Mouse (Mus musculus): ENCODE results near the gene Hemgn. TPM values are rescaled to one million over a fixed set of nuclear protein-coding genes. Genes with fewer than 3 reads are reported as not detected.
A peak's percentile ranks its signal among the peaks of the same experiment; 100 is the strongest.

Hemgn gene
- polyA plus RNA-seq (2015; fragmentation: Nextera tagmentation; extraction: Ambion mirVana): 0.78 and 1.2 TPM in 2 replicates

- Histone ChIP-seq H3K27me3 (ENCODE audit: control insufficient read depth, insufficient read depth, low read length) (no peaks in the 10 kb centered on the region), H3K9me3 (ENCODE audit: control insufficient read depth, low read length) (no peaks in the 10 kb centered on the region), H3K4me2 (replicated peaks; ENCODE audit: low read depth) (no peak within 1 kb of the TSS), H3K36me3 (ENCODE audit: control insufficient read depth, insufficient read depth, low read length) (no peaks in the 10 kb centered on the region), H3K27ac (replicated peaks) (no peak within 1 kb of the TSS), H3K4me3 (ENCODE audit: low read depth, low read length) (no peak within 1 kb of the TSS), H3K9ac (ENCODE audit: low read length) (no peak within 1 kb of the TSS), H3K4me1 (replicated peaks; ENCODE audit: control insufficient read depth, insufficient read depth) (no peaks in the 10 kb centered on the region)
- 75% methylated on average over 7 of the region's 7 CpGs for WGBS
- ATAC-seq (ENCODE audit: low FRiP score, low TSS enrichment): no peak
- DNase-seq (ENCODE audit: low spot score): no peak
- no peak for TF ChIP-seq CTCF (IDR thresholded peaks at IDR 0.05; ENCODE audit: low read depth)
- no peak for TF ChIP-seq EP300 (optimal IDR thresholded peaks at IDR 0.05)
Measured at GRCm38 (mm10) chr4:46413406-46413805, at the start of gene Hemgn. Hemgn (minus strand) TSS chr4:46413506.

GRCm38 (mm10) chr4:46458411-46458810 is 45.1 kb upstream of the Hemgn start:
- no peaks in the 10 kb centered on the region for H3K27me3 ChIP-seq (ENCODE audit: control insufficient read depth, insufficient read depth, low read length)
- WGBS: 87% methylated on average over 2 of the region's 2 CpGs
- no peaks in the 10 kb centered on the region for H3K4me1 ChIP-seq (replicated peaks; ENCODE audit: control insufficient read depth, insufficient read depth)
- no peak overlapping the region for H3K9ac ChIP-seq (ENCODE audit: low read length)
- no peaks in the 10 kb centered on the region for H3K36me3 ChIP-seq (ENCODE audit: control insufficient read depth, insufficient read depth, low read length)
- DNase-seq (ENCODE audit: low spot score) (no peak), ATAC-seq (ENCODE audit: low FRiP score, low TSS enrichment) (no peak)
- H3K9me3 ChIP-seq (ENCODE audit: control insufficient read depth, low read length): no peaks in the 10 kb centered on the region
- no peak overlapping the region for H3K4me2 ChIP-seq (replicated peaks; ENCODE audit: low read depth)
- H3K4me3 ChIP-seq (ENCODE audit: low read depth, low read length): no peak overlapping the region
- TF ChIP-seq CTCF (IDR thresholded peaks at IDR 0.05; ENCODE audit: low read depth): peak; percentile 42
- TF ChIP-seq EP300 (optimal IDR thresholded peaks at IDR 0.05): no peak
- H3K27ac ChIP-seq (replicated peaks): no peak overlapping the region

GRCm38 (mm10) chr4:46457186-46457585 is 43.9 kb upstream of the Hemgn start:
- ATAC-seq (ENCODE audit: low FRiP score, low TSS enrichment): no peak
- DNase-seq (ENCODE audit: low spot score): no peak

GRCm38 (mm10) chr4:46456762-46457161 is 43.5 kb upstream of the Hemgn start:
- no peak overlapping the region for H3K27ac ChIP-seq (replicated peaks)
- TF ChIP-seq CTCF (IDR thresholded peaks at IDR 0.05; ENCODE audit: low read depth) (no peak), EP300 (optimal IDR thresholded peaks at IDR 0.05) (no peak)
- H3K36me3 ChIP-seq (ENCODE audit: control insufficient read depth, insufficient read depth, low read length): no peaks in the 10 kb centered on the region
- ATAC-seq (ENCODE audit: low FRiP score, low TSS enrichment) (no peak), DNase-seq (ENCODE audit: low spot score) (no peak)
- peaks cover 5% of the 10 kb centered on the region for H3K4me1 ChIP-seq (replicated peaks; ENCODE audit: control insufficient read depth, insufficient read depth)
- H3K9ac ChIP-seq (ENCODE audit: low read length): no peak overlapping the region
- H3K9me3 ChIP-seq (ENCODE audit: control insufficient read depth, low read length): no peaks in the 10 kb centered on the region
- no peaks in the 10 kb centered on the region for H3K27me3 ChIP-seq (ENCODE audit: control insufficient read depth, insufficient read depth, low read length)
- H3K4me2 ChIP-seq (replicated peaks; ENCODE audit: low read depth): no peak overlapping the region
- 71% methylated on average over 4 of the region's 4 CpGs for WGBS
- no peak overlapping the region for H3K4me3 ChIP-seq (ENCODE audit: low read depth, low read length)

More at GRCm38 (mm10) chr4:46457186-46457585, 43.9 kb upstream of the Hemgn start:
- 87% methylated on average over 3 of the region's 3 CpGs for WGBS
- TF ChIP-seq EP300 (optimal IDR thresholded peaks at IDR 0.05): no peak
- TF ChIP-seq CTCF (IDR thresholded peaks at IDR 0.05; ENCODE audit: low read depth): no peak
- no peak overlapping the region for H3K9ac ChIP-seq (ENCODE audit: low read length)
- no peak overlapping the region for H3K4me2 ChIP-seq (replicated peaks; ENCODE audit: low read depth)
- H3K27me3 ChIP-seq (ENCODE audit: control insufficient read depth, insufficient read depth, low read length): no peaks in the 10 kb centered on the region
- no peak overlapping the region for H3K27ac ChIP-seq (replicated peaks)
- H3K4me3 ChIP-seq (ENCODE audit: low read depth, low read length): no peak overlapping the region
- no peaks in the 10 kb centered on the region for H3K9me3 ChIP-seq (ENCODE audit: control insufficient read depth, low read length)
- H3K4me1 ChIP-seq (replicated peaks; ENCODE audit: control insufficient read depth, insufficient read depth): peaks cover 5% of the 10 kb centered on the region
- no peaks in the 10 kb centered on the region for H3K36me3 ChIP-seq (ENCODE audit: control insufficient read depth, insufficient read depth, low read length)

- Histone ChIP-seq H3K27ac (replicated peaks) (no peak overlapping the region), H3K36me3 (ENCODE audit: control insufficient read depth, insufficient read depth, low read length) (no peaks in the 10 kb centered on the region), H3K4me2 (replicated peaks; ENCODE audit: low read depth) (no peak overlapping the region), H3K9me3 (ENCODE audit: control insufficient read depth, low read length) (no peaks in the 10 kb centered on the region), H3K4me1 (replicated peaks; ENCODE audit: control insufficient read depth, insufficient read depth) (peaks cover 5% of the 10 kb centered on the region), H3K4me3 (ENCODE audit: low read depth, low read length) (no peak overlapping the region), H3K9ac (ENCODE audit: low read length) (no peak overlapping the region), H3K27me3 (ENCODE audit: control insufficient read depth, insufficient read depth, low read length) (no peaks in the 10 kb centered on the region)
- ATAC-seq (ENCODE audit: low FRiP score, low TSS enrichment) (no peak), DNase-seq (ENCODE audit: low spot score) (no peak)
- WGBS: 57% methylated on average over 5 of the region's 5 CpGs
- no peak for TF ChIP-seq EP300 (optimal IDR thresholded peaks at IDR 0.05)
- no peak for TF ChIP-seq CTCF (IDR thresholded peaks at IDR 0.05; ENCODE audit: low read depth)
Measured at GRCm38 (mm10) chr4:46454097-46454864, 41.0 kb upstream of the Hemgn start.
